Mouse (Mus musculus): Measurements from ENCODE around the gene Zfp36. TPM values are rescaled to one million over a fixed set of nuclear protein-coding genes. Genes with fewer than 3 reads are reported as not detected.

Gene Zfp36
- polyA plus RNA-seq, 2 experiments: 3.9 to 4.6 TPM

DNA sequence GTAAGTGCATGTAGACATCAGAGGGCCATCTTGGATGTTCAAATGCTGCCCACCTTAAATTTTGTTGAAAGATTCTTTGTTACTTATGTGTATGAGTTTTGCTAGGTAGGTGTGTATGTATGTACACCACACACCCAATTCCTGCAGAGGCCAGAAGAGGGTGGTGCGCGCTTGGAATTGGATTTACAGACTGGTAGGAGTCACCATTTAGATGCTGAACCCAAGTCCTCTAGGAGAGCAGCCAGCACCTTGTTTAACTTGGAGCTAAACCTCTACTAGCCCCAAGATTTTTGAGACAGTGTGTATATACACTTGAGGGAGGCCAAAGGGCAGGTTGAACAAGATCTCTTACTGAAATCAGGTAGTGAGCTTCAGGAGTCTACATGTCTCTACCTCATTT, 26.8 kb downstream of the Zfp36 start:
- no peaks in the 10 kb centered on the region for H3K27me3 ChIP-seq (ENCODE audit: control insufficient read depth, insufficient read depth, low read length)
- no peak overlapping the region for H3K4me3 ChIP-seq (ENCODE audit: insufficient read depth in 1 of 2, low read depth in 2 of 2, low read length in 2 of 2)
- H3K4me2 ChIP-seq (ENCODE audit: low read depth): no peak overlapping the region
- ATAC-seq (ENCODE audit: insufficient read depth) (no peak), DNase-seq (ENCODE audit: low read depth in 3 of 3, low spot score in 3 of 3) (no peak)
- TF ChIP-seq CTCF (IDR thresholded peaks at IDR 0.05; ENCODE audit: low read depth) (no peak), EP300 (IDR thresholded peaks at IDR 0.05; ENCODE audit: low read depth) (no peak)
- peaks cover 34% of the 10 kb centered on the region for H3K36me3 ChIP-seq (replicated peaks; ENCODE audit: control insufficient read depth, insufficient read depth, low read depth)
- H3K4me1 ChIP-seq (replicated peaks; ENCODE audit: control insufficient read depth in 2 of 2, insufficient read depth in 2 of 2, low read length in 1 of 2): peaks cover 14 to 27% of the 10 kb centered on the region in 2 experiments
- no peak overlapping the region for H3K27ac ChIP-seq
- 89% methylated on average over 2 of the region's 2 CpGs for WGBS (ENCODE audit: insufficient replicate concordance)
- H3K9ac ChIP-seq (replicated peaks): no peak overlapping the region
- no peaks in the 10 kb centered on the region for H3K9me3 ChIP-seq (ENCODE audit: control insufficient read depth, low read length)

DNA sequence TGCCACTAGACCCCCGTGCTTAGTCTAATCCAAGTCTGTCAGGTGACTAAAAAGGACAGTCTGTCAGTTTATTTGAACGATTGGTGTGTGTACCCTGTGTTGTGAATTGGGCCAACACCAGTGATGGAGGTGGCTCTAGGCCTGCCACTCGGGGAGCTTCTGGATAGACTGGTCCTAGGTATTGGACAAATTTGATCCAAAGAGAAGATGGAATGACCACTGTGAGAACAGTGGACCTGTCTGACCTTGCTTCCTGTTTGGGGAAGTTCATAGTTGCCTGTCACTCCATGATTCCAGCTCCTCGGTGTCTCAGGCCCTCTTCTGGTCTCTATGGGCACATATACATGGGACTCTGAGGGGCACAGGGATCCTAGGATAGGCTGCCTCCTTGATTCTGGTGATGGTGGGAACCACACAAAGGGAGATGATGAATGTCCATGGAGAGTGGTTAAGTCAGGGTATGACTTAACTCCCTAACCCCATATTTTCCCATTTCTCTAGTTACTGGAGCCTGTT, 28.3 kb downstream of the Zfp36 start:
- TF ChIP-seq CTCF (IDR thresholded peaks at IDR 0.05; ENCODE audit: low read depth) (0 out of 2 replicates have a peak, but pooled peaks have one; percentile 19), EP300 (IDR thresholded peaks at IDR 0.05; ENCODE audit: low read depth) (no peak)
- ATAC-seq (ENCODE audit: insufficient read depth) (no peak), DNase-seq (ENCODE audit: low read depth in 3 of 3, low spot score in 3 of 3) (no peak)
- Histone ChIP-seq H3K36me3 (replicated peaks; ENCODE audit: control insufficient read depth, insufficient read depth, low read depth) (peaks cover 34% of the 10 kb centered on the region), H3K4me3 (ENCODE audit: insufficient read depth in 1 of 2, low read depth in 2 of 2, low read length in 2 of 2) (peak overlapping the region; percentile 83 to 98), H3K9me3 (ENCODE audit: control insufficient read depth, low read length) (no peaks in the 10 kb centered on the region), H3K27me3 (ENCODE audit: control insufficient read depth, insufficient read depth, low read length) (no peaks in the 10 kb centered on the region), H3K4me1 (replicated peaks; ENCODE audit: control insufficient read depth in 2 of 2, insufficient read depth in 2 of 2, low read length in 1 of 2) (peaks cover 14 to 19% of the 10 kb centered on the region in 2 experiments), H3K9ac (replicated peaks) (peak overlapping the region; percentile 99), H3K27ac (peak overlapping the region; percentile 66), H3K4me2 (ENCODE audit: low read depth) (peak overlapping the region; percentile 90)
- 9% methylated on average over 4 of the region's 4 CpGs for WGBS (ENCODE audit: insufficient replicate concordance)

DNA sequence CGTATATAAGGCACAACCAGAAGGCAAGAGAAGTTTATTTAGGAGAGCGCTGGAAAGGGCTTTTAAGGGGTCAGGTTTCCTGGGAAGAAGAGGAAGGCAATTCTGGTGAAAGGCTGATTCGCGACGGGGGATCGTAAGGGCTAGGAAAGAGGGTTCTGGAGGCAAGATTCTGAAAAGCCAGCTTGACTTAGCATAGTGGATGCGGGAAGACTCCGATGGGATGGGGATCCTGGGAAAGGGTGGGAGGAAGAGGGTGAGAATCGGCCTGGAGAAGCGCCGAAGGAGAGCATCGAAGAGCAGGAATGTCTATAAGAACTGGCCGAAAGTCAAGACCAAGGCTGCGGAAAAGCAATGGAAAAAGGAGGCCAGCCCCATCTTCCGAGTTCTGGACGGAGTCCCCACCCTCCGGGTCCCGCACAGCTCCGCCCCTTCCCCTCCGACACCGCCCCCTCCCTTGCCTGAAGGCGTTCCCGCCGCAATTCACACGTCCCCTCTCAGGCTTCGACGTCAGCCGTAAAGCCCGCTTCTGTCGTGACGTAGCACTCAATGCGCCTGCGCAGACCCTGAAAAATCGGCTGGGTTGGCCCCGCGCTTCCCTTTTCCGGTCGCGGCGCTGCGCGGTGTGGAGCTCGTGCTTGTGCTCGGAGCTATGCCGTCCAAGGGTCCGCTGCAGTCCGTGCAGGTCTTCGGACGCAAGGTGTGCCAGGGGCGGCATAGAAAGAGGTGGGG, 29.7 kb downstream of the Zfp36 start, which contains the start of gene Rps16:
TSS of gene Rps16 (plus strand) at position 498 of the 729 bp plus-strand sequence.
- Histone ChIP-seq H3K27me3 (ENCODE audit: control insufficient read depth, insufficient read depth, low read length) (no peaks in the 10 kb centered on the region), H3K4me1 (replicated peaks; ENCODE audit: control insufficient read depth in 2 of 2, insufficient read depth in 2 of 2, low read length in 1 of 2) (peaks cover 14 to 19% of the 10 kb centered on the region in 2 experiments), H3K9ac (replicated peaks) (peak within 1 kb of the TSS; percentile 99), H3K9me3 (ENCODE audit: control insufficient read depth, low read length) (no peaks in the 10 kb centered on the region), H3K4me2 (ENCODE audit: low read depth) (peak within 1 kb of the TSS; percentile 90), H3K4me3 (ENCODE audit: insufficient read depth in 1 of 2, low read depth in 2 of 2, low read length in 2 of 2) (peak within 1 kb of the TSS; percentile 92 to 98), H3K36me3 (replicated peaks; ENCODE audit: control insufficient read depth, insufficient read depth, low read depth) (peaks cover 34% of the 10 kb centered on the region), H3K27ac (peak within 1 kb of the TSS; percentile 68)
- 1% methylated on average over 50 of the region's 50 CpGs for WGBS (ENCODE audit: insufficient replicate concordance)
- DNase-seq (ENCODE audit: low read depth in 3 of 3, low spot score in 3 of 3): peak; percentile 93 to 96 (median 95)
- ATAC-seq (ENCODE audit: insufficient read depth): peak; percentile 93
- TF ChIP-seq CTCF (IDR thresholded peaks at IDR 0.05; ENCODE audit: low read depth): peak; percentile 20
- no peak for TF ChIP-seq EP300 (IDR thresholded peaks at IDR 0.05; ENCODE audit: low read depth)

DNA sequence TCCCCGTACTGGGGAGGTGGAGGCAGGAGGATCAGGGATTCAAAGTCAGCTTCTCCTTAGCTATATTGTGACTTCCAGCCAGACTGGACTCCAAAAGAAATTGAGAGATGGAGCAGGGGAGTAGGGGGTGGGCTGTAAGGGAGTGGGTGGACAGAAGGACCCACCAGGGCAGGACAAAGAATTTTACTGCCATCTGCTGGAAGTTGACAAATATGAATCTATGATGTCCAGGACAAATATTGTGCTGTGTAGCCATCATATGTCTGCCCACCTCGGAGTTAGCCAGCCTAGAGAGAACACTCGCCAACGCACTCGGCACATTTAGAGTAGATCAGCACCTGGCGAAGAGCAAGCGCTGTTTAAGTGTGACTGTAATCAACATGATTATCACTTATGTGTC, 31.5 kb downstream of the Zfp36 start:
- no peak for ATAC-seq (ENCODE audit: insufficient read depth)
- no peak overlapping the region for H3K4me2 ChIP-seq (ENCODE audit: low read depth)
- H3K36me3 ChIP-seq (replicated peaks; ENCODE audit: control insufficient read depth, insufficient read depth, low read depth): peaks cover 21% of the 10 kb centered on the region
- H3K9ac ChIP-seq (replicated peaks): no peak overlapping the region
- H3K4me1 ChIP-seq (replicated peaks; ENCODE audit: control insufficient read depth in 2 of 2, insufficient read depth in 2 of 2, low read length in 1 of 2): peaks cover 14 to 22% of the 10 kb centered on the region in 2 experiments
- 0 out of 2 replicates have a peak, but pooled peaks have one; percentile 18 for TF ChIP-seq CTCF (IDR thresholded peaks at IDR 0.05; ENCODE audit: low read depth)
- no peak for TF ChIP-seq EP300 (IDR thresholded peaks at IDR 0.05; ENCODE audit: low read depth)
- DNase-seq (ENCODE audit: low read depth in 3 of 3, low spot score in 3 of 3): no peak
- H3K9me3 ChIP-seq (ENCODE audit: control insufficient read depth, low read length): no peaks in the 10 kb centered on the region
- no peak overlapping the region for H3K4me3 ChIP-seq (ENCODE audit: insufficient read depth in 1 of 2, low read depth in 2 of 2, low read length in 2 of 2)
- H3K27ac ChIP-seq: no peak overlapping the region
- no peaks in the 10 kb centered on the region for H3K27me3 ChIP-seq (ENCODE audit: control insufficient read depth, insufficient read depth, low read length)
- 76% methylated on average over 7 of the region's 7 CpGs for WGBS (ENCODE audit: insufficient replicate concordance)

DNA sequence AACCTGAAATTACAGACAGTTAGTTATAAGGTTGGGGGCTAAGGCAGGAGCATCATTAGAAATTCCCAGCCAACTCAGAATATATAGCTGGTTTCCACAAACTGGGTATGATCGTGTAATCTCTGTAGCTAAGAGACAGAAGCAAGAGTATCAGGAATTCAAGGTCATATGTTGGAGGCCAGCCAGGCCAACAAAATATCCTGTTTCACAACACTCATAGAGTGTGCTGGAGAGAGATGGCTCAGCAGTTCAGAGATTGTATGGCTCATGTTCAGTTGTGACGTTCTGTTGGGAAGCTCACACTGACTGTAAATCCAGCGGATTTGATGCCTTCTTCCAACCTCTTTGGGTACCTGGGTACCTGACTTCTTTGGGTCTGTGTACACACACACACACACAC, 32.3 kb downstream of the Zfp36 start:
- Histone ChIP-seq H3K9me3 (ENCODE audit: control insufficient read depth, low read length) (no peaks in the 10 kb centered on the region), H3K9ac (replicated peaks) (no peak overlapping the region), H3K27me3 (ENCODE audit: control insufficient read depth, insufficient read depth, low read length) (no peaks in the 10 kb centered on the region), H3K4me3 (ENCODE audit: insufficient read depth in 1 of 2, low read depth in 2 of 2, low read length in 2 of 2) (no peak overlapping the region), H3K4me2 (ENCODE audit: low read depth) (no peak overlapping the region), H3K27ac (no peak overlapping the region), H3K4me1 (replicated peaks; ENCODE audit: control insufficient read depth in 2 of 2, insufficient read depth in 2 of 2, low read length in 1 of 2) (peaks cover 14 to 22% of the 10 kb centered on the region in 2 experiments), H3K36me3 (replicated peaks; ENCODE audit: control insufficient read depth, insufficient read depth, low read depth) (peaks cover 12% of the 10 kb centered on the region)
- TF ChIP-seq EP300 (IDR thresholded peaks at IDR 0.05; ENCODE audit: low read depth) (no peak), CTCF (IDR thresholded peaks at IDR 0.05; ENCODE audit: low read depth) (no peak)
- ATAC-seq (ENCODE audit: insufficient read depth) (no peak), DNase-seq (ENCODE audit: low read depth in 3 of 3, low spot score in 3 of 3) (no peak)
- 66% methylated on average over 3 of the region's 3 CpGs for WGBS (ENCODE audit: insufficient replicate concordance)
